Mouse (Mus musculus): ENCODE data around the gene Cdhr3.

- TF ChIP-seq CTCF (conservative IDR thresholded peaks at IDR 0.05; ENCODE audit: insufficient read depth, insufficient read length, low read depth, low read length), result no peak
- TF ChIP-seq POLR2A (IDR thresholded peaks at IDR 0.05; ENCODE audit: low read depth, low read length), result no peak
Observed at GRCm38 (mm10) chr12:33086151-33086550, 6.5 kb downstream of the Cdhr3 start.

All from kidney, adult 2 months (tissue).